Mouse (Mus musculus) kidney, embryonic 16.5 days (tissue): ENCODE data around the gene Prdm16. TPM values are rescaled to one million over a fixed set of nuclear protein-coding genes. Genes with fewer than 3 reads are reported as not detected.

Experiments
- ATAC-seq: fragments of 200-750 bp; cut with Nextera tagmentation; 2 replicates; pipeline ENCODE4 v1.8.0; 2017; ENCODE audit warnings: moderate TSS enrichment; ENCODE audit not compliant: low FRiP score, low TSS enrichment
- H3K27ac ChIP-seq: fragments of 300-500 bp; sonication (generic); 2 replicates; pipeline ENCODE4 v1.5.1; 2014; ENCODE audit warnings: low read length
- H3K27me3 ChIP-seq: fragments of 300-500 bp; sonication (generic); 2 replicates; pipeline ENCODE4 v1.6.1; 2014; ENCODE audit warnings: low read length, control low read depth, mixed read lengths; ENCODE audit not compliant: insufficient read depth
- H3K36me3 ChIP-seq: fragments of 300-500 bp; sonication (generic); 2 replicates; pipeline ENCODE4 v1.6.1; 2014; ENCODE audit warnings: low read length, control low read depth, mixed read lengths; ENCODE audit not compliant: insufficient read depth
- H3K4me1 ChIP-seq: fragments of 300-500 bp; sonication (generic); 2 replicates; pipeline ENCODE4 v1.6.1; 2014; ENCODE audit warnings: low read length, control low read depth, mixed read lengths; ENCODE audit not compliant: insufficient read depth
- H3K4me2 ChIP-seq: fragments of 300-500 bp; sonication (generic); replicated peaks from 2 replicates; pipeline ENCODE4 v1.6.1; 2014; ENCODE audit warnings: low read depth, low read length
- H3K4me3 ChIP-seq: fragments of 300-500 bp; sonication (generic); 2 replicates; pipeline ENCODE4 v1.5.1; 2014; ENCODE audit warnings: mild to moderate bottlenecking, low read length
- H3K9ac ChIP-seq: fragments of 300-500 bp; sonication (generic); replicated peaks from 2 replicates; pipeline ENCODE4 v1.6.1; 2014; ENCODE audit warnings: low read length
- H3K9me3 ChIP-seq: fragments of 300-500 bp; sonication (generic); 2 replicates; pipeline ENCODE4 v1.6.1; 2016; ENCODE audit warnings: low read length, control low read depth
- WGBS: fragments of 180-500 bp; shearing (Covaris S2); extraction: QIAGEN DNeasy Blood & Tissue Kit; methylation state at CpG from one replicate; pipeline ENCODE4 v1.1.7; 2014; 5-methylcytosine and 5-hydroxymethylcytosine counted together
- polyA plus RNA-seq: library from polyadenylated mRNA; unstranded; fragments of >200 nt; fragmentation: Nextera tagmentation; extraction: Ambion mirVana; gene quantifications from 2 replicates; pipeline ENCODE4 v1.2.1, GENCODE M21; 2015

Gene Prdm16
- polyA plus RNA-seq, 1 experiment from 2014 or later = 22.3 TPM

- peaks cover 45% of the 10 kb centered on the region for H3K27me3 ChIP-seq
- no peaks in the 10 kb centered on the region for H3K36me3 ChIP-seq
- H3K4me2 ChIP-seq = no peak overlapping the region
- peaks cover 45% of the 10 kb centered on the region for H3K4me1 ChIP-seq
- no peak overlapping the region for H3K4me3 ChIP-seq
- H3K27ac ChIP-seq = no peak overlapping the region
- no peak overlapping the region for H3K9ac ChIP-seq
- ATAC-seq = no peak
- 63% methylated on average over 10 of the region's 10 CpGs for WGBS
- no peaks in the 10 kb centered on the region for H3K9me3 ChIP-seq
Measured at GRCm38 (mm10) chr4:154409841-154410240, 226.8 kb downstream of the Prdm16 start.

- H3K4me1 ChIP-seq = peaks cover 45% of the 10 kb centered on the region
- no peak for ATAC-seq
Measured at GRCm38 (mm10) chr4:154409237-154409721, 227.4 kb downstream of the Prdm16 start.

GRCm38 (mm10) chr4:154402948-154403347, 233.7 kb downstream of the Prdm16 start:
- Histone ChIP-seq H3K27me3 (peaks cover 13% of the 10 kb centered on the region), H3K36me3 (no peaks in the 10 kb centered on the region), H3K4me1 (peaks cover 42% of the 10 kb centered on the region), H3K9me3 (no peaks in the 10 kb centered on the region), H3K4me2 (no peak overlapping the region), H3K27ac (no peak overlapping the region), H3K4me3 (no peak overlapping the region), H3K9ac (no peak overlapping the region)
- WGBS = 63% methylated on average over 4 of the region's 4 CpGs
- ATAC-seq = no peak

More at GRCm38 (mm10) chr4:154409237-154409721, 227.4 kb downstream of the Prdm16 start:
- H3K4me3 ChIP-seq = no peak overlapping the region
- H3K36me3 ChIP-seq = no peaks in the 10 kb centered on the region
- H3K27me3 ChIP-seq = peaks cover 49% of the 10 kb centered on the region
- H3K27ac ChIP-seq = no peak overlapping the region
- H3K9me3 ChIP-seq = no peaks in the 10 kb centered on the region
- H3K4me2 ChIP-seq = no peak overlapping the region
- WGBS = 52% methylated on average over 19 of the region's 19 CpGs
- no peak overlapping the region for H3K9ac ChIP-seq

DNA sequence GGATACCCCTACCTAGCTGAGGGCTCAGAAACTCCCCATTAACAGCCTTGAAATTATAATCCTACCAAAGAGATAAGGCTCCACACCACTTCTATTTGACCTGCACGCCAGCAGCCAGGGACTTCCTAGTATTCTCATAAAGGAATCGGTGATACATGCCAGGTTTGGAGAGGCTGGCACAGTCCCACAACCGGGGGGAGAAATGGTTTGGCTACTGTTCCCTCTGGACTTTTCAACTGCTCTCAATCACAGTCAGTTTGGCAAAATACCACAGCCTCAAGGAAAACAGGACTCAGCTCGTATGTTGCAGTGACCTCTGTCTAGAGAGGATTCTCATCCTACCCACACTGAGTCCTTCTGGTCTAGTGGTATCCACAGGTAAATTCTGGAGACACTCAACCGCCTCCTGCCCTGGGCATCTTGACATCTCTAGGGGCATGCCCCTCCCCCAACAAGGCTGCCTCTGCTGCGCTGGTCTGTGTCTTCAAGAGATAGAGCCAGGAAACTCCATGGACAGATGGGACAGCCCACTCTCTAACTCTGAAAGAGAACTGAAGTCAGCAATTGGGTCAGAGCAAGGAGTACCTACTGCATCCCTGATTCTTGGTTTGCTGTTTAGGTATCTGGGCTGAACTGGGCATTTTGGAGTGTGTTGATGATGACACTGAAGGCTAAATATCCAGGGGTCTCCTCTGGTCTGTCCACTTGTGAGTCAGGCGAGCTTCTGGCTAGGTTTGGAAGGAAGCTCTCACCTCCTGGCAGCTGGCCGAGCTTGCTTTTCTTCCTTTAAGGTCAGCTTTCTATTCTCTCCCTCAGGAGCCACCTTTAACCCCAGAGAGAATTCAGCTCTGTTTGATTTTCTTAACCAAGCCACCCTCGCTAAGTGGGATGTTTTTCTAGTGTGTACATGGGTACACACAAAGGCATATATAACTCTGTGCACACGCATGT, 234.4 kb downstream of the Prdm16 start:
- no peak overlapping the region for H3K9ac ChIP-seq
- H3K27me3 ChIP-seq = peaks cover 12% of the 10 kb centered on the region
- H3K4me1 ChIP-seq = peaks cover 35% of the 10 kb centered on the region
- no peak overlapping the region for H3K4me3 ChIP-seq
- no peaks in the 10 kb centered on the region for H3K36me3 ChIP-seq
- no peak for ATAC-seq
- 57% methylated on average over 10 of the region's 10 CpGs for WGBS
- H3K27ac ChIP-seq = peak overlapping the region; percentile 65
- no peaks in the 10 kb centered on the region for H3K9me3 ChIP-seq
- no peak overlapping the region for H3K4me2 ChIP-seq

DNA sequence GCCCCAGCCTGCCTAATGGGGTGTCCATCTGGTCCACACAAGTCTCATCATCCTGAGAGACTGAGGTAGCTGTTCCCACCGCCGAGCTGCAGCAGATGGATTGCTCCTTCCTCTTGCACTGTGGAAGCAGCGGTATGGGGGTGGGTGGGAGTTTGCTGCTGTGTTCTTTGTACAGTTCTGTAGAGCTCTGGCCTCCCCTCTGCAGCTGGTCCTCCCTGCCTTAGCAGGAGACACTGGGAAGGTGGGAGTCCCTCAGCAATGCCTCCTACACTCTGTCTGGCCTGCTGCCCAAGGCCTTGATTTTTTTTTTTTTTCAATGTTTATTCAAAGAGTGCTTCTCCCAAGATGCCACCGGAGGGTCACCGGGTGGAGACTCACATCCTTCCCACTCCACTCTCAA, 235.3 kb downstream of the Prdm16 start:
- peak overlapping the region; percentile 65 for H3K27ac ChIP-seq
- peaks cover 12% of the 10 kb centered on the region for H3K27me3 ChIP-seq
- no peak overlapping the region for H3K9ac ChIP-seq
- WGBS = 5% methylated on average over 5 of the region's 5 CpGs
- H3K4me3 ChIP-seq = no peak overlapping the region
- H3K4me2 ChIP-seq = no peak overlapping the region
- peak; percentile 68; the same call in 1 of the 2 replicates for ATAC-seq
- H3K4me1 ChIP-seq = peaks cover 27% of the 10 kb centered on the region
- no peaks in the 10 kb centered on the region for H3K36me3 ChIP-seq
- H3K9me3 ChIP-seq = no peaks in the 10 kb centered on the region

DNA sequence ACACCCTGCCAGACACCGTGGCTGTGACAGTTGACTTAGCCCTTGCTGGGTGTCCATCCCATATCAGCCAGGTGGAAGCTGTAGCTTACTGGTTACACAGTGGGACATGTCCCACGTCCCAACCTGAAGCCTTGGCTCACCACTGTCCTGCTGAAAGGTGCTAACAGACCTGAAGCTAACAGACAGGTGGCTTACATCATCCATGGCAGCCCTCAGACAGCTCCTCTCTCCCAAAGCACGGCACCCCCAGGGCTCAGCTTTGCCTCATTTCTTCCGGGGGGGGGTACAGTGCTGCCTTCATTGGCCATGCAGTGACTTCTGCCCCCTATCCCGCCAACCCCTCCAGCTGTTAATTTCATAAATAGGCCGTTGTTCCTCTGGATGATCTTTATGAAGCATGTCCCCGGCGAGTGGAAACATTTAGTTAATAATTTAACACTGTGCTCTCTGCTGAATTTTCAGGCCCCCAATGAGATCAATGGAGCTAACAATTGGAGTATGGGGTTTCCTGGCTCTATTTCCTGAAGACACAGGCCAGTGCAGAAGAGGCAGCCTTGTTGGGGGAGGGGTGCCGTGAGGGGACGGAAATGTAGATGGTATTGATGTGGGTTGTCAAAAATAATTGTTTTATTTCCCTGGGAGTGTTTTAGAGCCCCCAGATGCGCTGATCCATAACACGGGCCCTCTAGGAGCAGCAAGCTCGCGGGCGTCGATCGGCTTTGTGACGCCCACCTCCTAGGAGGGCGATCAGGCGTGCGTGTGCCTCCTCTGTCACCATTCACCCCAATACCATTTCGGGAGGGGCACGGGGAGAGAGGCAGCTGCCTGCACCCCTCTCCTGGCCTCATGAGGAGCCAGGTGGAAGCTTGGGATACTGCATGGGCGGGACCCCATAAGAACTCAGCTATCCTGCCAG, 236.2 kb downstream of the Prdm16 start:
- WGBS = 50% methylated on average over 24 of the region's 24 CpGs
- Histone ChIP-seq H3K4me1 (peaks cover 27% of the 10 kb centered on the region), H3K27me3 (peaks cover 12% of the 10 kb centered on the region), H3K27ac (peak overlapping the region; percentile 68), H3K4me3 (no peak overlapping the region), H3K9me3 (no peaks in the 10 kb centered on the region), H3K36me3 (no peaks in the 10 kb centered on the region), H3K4me2 (peak overlapping the region; percentile 10; the same call in 1 of the 2 replicates), H3K9ac (no peak overlapping the region)
- peak; percentile 75 for ATAC-seq

- no peaks in the 10 kb centered on the region for H3K9me3 ChIP-seq
- peaks cover 11% of the 10 kb centered on the region for H3K27me3 ChIP-seq
- no peak for ATAC-seq
- 69% methylated on average over 11 of the region's 11 CpGs for WGBS
- H3K9ac ChIP-seq = 0 out of 2 replicates have a peak overlapping the region, but pooled peaks have one; percentile 29
- peaks cover 27% of the 10 kb centered on the region for H3K4me1 ChIP-seq
- H3K36me3 ChIP-seq = no peaks in the 10 kb centered on the region
- H3K4me3 ChIP-seq = no peak overlapping the region
- H3K4me2 ChIP-seq = no peak overlapping the region
- H3K27ac ChIP-seq = peak overlapping the region; percentile 68
Measured at GRCm38 (mm10) chr4:154399634-154400033, 237.0 kb downstream of the Prdm16 start.

DNA sequence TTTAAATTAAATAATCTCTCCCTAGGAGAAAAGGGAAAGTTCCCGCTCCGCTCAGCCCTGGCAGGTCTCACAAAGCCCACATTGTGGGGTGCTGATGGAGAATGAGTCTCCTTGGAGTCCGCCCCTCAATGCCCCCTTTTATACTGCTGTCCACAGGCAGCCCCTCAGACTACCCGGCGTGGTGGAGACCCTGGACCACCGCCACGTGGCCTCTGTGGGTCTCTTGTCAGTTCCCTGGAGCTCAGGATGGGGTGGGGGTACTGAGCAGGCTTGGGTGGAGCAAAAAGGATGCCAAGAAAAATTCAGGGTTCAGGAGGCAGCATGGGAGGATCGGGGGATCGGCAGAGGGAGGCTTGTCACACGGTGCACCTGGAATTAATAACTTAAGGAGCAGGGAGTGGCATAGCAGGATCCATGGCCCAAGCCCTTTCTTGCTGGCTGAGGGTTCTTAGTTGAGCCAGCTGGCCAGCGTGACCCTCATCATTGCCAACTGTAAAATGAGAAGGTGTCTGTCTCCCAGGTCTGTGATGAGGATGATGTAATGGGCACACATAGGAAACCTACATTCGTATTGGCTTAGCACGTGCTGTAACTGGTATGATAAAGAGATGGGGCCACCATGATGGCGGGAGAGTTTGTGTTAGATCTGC, 239.9 kb downstream of the Prdm16 start:
- H3K4me3 ChIP-seq = no peak overlapping the region
- no peak for ATAC-seq
- no peaks in the 10 kb centered on the region for H3K36me3 ChIP-seq
- peaks cover 31% of the 10 kb centered on the region for H3K4me1 ChIP-seq
- peaks cover 11% of the 10 kb centered on the region for H3K27me3 ChIP-seq
- H3K9me3 ChIP-seq = no peaks in the 10 kb centered on the region
- no peak overlapping the region for H3K27ac ChIP-seq
- no peak overlapping the region for H3K4me2 ChIP-seq
- WGBS = 82% methylated on average over 14 of the region's 14 CpGs
- no peak overlapping the region for H3K9ac ChIP-seq

- Histone ChIP-seq H3K4me2 (no peak overlapping the region), H3K36me3 (no peaks in the 10 kb centered on the region), H3K9ac (no peak overlapping the region), H3K27ac (no peak overlapping the region), H3K27me3 (peaks cover 6% of the 10 kb centered on the region; the same call in 1 of the 2 replicates), H3K9me3 (no peaks in the 10 kb centered on the region), H3K4me1 (peaks cover 32% of the 10 kb centered on the region), H3K4me3 (no peak overlapping the region)
- ATAC-seq = no peak
- WGBS = 67% methylated on average over 7 of the region's 7 CpGs
Measured at GRCm38 (mm10) chr4:154394123-154394722, 242.4 kb downstream of the Prdm16 start.
